Mouse (Mus musculus) heart, adult 11 months (tissue): Measurements from ENCODE around the gene Myl6.

Experiments used
- DNase-seq: peaks from one replicate; pipeline ENCODE4 v3.0.0; 2022

Gene Myl6

GRCm38 (mm10) chr10:128493695-128494666, at the start of gene Myl6:
Gene Myl6, minus strand, starts transcription at chr10:128494145.
- DNase-seq: peak; percentile 100

DNA sequence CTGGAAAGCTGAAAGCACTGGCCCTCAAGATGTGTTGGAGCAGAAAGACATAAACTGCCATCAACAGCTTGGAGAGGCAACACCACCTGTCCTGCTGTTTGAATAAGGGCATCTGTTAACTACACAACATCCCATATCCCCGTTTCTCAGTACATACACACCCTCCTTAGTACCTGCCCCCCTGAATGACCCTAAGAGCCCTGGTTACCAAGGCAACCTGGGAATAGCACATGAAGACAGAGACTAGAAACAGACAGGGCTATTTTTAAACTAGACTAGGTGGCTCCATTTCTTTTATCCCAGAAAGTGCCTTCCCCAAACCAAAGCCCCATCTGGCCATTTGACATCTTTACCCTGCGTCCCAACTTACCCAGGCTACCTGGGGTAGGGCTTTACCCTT, 49.2 kb upstream of the Myl6 start:
- peak; percentile 88 for DNase-seq

GRCm38 (mm10) chr10:128538340-128538870, 44.5 kb upstream of the Myl6 start:
- DNase-seq: no peak

DNA sequence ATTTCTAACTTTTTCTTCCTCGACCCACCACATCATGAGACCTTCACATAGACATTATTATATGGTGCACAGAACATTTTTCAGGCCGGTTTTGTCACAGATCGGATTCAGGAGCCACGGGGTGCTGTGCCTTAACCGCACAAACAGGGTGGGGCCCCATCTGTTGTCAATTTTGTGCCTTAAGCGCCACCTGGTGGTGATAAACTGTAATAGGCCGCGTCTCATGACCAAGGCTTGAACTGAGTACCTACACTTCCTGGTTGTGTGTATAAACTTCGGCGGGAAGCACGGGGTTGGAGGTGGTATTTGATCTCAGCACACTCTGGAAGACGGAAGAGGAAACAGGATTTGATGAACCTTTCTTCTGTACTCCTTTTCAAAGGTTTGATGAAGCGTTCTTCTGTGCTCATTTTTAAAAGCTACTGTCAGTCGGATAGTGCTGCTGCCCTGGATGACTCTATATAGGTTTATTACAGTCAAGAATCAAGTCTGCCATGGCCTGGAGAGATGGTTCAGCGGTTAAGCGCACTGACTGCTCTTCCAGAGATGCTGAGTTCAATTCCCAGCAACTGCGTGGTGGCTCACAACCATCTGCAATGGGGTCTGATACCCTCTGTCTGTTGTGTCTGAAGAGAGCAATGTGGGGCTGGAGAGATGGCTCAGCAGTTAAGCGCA, 42.5 kb upstream of the Myl6 start:
- peak; percentile 99 for DNase-seq

GRCm38 (mm10) chr10:128535624-128536265, 41.8 kb upstream of the Myl6 start:
- DNase-seq: peak; percentile 86

- no peak for DNase-seq
Observed at GRCm38 (mm10) chr10:128535206-128535605, 41.3 kb upstream of the Myl6 start.

DNA sequence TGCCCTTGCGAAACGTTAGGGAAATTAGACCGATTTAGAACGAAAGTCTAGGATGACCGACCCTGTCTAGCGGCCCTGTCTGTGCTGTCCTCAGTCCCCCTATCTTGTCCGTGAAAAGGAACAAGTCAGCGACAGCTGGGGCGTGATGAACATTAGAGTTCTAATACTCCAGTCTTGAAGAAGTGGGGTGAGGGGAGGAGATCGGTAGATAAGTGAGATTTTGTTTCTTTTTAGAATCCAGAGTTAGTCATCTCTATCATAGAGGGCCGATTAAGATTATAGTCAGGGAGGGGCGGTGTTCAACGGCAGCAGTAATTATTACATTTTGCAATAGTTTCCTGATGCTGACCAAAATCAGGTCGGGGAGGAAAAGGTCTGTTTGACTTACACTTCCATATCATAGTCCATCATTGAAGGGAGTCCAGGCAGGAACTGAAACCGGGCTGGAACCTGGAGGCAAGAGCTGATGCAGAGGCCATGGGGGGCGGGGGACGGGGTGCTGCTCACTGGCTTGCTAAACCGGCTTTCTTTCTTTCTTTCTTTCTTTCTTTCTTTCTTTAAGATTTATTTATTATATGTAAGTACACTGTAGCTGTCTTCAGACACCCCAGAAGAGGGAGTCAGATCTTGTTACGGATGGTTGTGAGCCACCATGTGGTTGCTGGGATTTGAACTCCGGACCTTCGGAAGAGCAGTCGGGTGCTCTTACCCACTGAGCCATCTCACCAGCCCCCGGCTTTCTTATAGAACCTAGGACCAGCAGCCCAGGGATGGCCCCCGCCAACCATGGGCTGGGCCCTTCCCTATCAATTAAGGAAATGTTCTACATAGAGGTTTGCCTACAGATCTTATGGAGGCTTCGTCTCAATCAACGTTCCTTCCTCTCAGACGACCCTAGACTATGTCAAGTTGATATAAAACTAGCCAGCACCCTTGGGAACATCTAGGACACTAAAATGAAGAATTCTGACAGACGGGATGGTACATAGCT, 32.7 kb upstream of the Myl6 start:
- peak; percentile 94 for DNase-seq

GRCm38 (mm10) chr10:128525671-128526308, 31.8 kb upstream of the Myl6 start, which contains the start of gene Esyt1:
Gene Esyt1, minus strand, starts transcription at chr10:128525871.
- peak; percentile 100 for DNase-seq

DNA sequence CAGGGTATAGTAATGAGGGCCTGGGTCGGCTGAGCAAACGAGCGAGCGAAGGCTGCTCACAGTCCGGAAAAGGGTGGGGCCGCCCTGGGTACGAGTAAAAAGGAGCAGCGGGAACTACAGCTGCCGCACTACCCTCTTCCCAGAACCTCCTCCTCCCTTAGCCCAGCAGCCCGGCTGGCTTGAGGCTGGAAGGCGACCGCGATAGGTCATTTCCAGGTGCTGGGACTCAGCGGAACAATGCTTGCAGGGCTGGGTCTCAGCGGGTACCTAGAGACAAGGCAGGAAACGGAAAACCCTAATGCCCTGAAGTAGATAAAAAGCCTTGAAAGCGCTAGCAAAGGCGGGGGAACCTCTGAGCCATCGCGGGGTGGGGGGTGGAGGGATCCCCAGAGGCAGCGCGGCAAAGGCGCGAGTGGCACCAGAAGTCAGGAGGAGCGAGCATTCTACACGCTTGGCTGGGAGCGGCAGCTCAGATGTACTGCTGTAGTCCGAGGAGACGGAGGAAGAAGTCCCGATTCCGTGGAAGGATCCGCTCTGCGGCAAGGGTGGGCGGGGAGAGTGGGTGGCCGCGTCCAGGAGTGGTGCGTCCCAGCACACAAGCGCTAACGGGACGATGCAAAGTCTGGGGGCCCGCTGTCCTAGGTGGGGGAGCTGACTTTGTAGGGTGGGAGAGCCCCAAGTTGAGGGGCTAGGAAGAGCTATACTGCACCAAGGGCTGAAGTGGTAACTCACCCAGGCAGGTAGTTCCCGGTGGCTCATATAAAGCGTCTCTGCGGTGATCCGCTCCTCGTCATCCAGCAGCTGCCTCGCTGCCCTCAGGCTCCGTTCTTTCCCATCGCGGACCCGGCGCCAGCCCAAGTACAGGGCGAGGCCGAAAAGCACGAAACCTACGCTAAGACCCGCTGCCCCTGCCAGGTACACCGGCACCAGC, 31.1 kb upstream of the Myl6 start:
- DNase-seq: peak; percentile 97

DNA sequence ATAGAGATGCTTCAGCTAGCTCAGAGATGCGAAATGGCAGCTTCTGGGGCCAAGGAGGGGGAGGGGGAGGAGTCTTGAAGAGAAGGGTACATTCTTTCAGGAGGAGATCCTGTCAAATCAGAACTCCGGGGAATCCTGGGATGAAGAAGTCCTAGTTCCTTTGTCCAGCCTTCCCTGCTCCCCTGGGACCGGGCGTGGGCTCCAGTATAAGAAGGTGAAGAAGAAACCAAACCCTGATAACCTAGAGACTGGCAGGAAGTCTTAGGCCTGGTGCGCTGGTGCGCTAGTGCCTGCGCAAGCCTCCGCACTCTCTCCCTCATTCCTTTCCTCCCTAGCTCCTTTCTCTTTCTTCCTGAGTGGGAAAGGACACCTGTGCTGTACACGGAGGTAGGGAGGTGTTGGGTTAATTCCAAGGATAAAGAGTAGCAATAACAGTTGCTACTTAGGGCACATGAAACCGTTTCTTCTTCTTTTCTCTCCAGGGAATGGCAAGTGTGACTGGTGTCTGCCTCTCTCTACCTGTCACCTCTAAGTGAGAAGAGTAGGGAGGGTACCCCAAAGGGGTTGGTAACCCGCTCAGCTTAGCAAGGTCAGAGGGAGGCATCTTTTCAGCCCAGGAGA, 30.3 kb upstream of the Myl6 start:
- DNase-seq: peak; percentile 95

DNA sequence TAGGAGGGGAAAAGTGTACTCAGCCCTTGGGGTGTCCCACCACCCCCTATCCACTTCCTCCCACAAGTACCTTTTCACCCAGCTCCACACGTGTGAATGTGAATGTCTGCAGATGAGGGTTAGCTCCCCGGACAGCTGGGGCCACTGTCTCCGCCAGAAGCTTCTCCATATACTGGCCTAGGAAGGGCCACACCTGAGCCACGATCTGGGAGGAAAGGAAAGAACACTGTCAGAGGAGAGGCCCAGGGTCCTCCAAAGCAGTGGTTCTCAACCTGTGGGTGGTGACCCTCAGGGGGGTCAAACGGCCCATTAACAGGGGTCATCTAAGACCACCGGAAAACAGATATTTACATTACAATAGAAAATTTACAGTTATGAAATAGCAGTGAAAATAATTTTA, 28.4 kb upstream of the Myl6 start:
- peak; percentile 90 for DNase-seq

- peak; percentile 92 for DNase-seq
Observed at GRCm38 (mm10) chr10:128520591-128520990, 26.6 kb upstream of the Myl6 start.

DNA sequence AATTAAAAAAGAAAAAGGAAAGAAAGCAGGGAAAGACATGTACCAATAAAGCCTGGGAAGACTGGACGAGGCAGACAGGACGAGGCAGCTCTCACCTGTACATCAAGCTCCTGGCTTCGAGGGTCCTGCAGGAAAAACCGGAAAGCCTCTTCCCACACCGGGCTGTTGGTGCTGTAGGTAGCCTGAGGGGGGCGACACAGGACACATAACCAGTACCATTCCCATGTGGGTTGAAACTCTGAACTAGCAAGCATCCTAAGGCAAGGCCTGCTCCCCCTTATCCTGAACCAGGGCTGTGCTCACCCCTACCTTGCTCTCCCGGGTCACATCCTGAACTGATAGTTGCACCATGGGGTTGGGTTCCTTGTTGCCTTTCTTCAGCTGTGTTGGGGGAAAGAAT, 24.9 kb upstream of the Myl6 start:
- DNase-seq: peak; percentile 93

DNA sequence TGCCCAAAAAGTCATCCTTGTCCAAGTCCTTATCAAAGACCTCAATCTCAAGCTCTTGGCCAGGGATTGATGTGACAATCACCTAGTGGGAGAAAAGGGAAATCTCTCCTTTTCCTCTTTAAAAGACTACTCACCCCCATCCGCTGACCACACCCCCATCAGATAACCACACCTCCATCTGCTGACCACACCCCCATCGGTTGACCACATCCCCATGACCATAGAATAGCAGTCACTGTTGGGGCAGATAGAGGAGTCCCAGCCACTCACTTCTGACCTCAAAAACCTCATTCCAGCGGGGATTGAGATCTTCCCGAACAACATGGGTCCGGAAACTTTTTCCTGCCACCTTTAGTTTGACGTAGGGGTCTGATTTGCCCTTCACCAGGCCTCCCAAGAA, 22.7 kb upstream of the Myl6 start:
- peak; percentile 87 for DNase-seq

GRCm38 (mm10) chr10:128516029-128516428, 22.1 kb upstream of the Myl6 start:
- DNase-seq: peak; percentile 93

DNA sequence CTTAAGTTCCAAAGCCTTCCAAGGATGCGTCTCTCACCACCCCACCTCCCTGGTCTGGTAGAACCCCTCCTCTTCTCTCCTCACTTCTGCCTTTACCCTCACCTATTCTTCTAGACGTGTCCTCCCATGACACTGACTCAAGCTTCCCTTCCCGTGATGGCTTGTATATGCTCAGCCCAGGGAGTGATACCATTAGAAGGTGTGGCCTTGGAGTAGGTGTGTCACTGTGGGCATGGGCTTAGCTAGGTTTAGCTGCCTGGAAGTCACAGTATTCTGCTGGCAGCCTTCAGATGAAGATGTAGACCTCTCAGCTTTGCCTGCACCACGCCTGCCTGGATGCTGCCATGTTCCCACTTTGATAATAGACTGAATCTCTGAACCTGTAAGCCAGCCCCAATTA, 21.1 kb upstream of the Myl6 start:
- DNase-seq: no peak

GRCm38 (mm10) chr10:128511761-128512160, 17.8 kb upstream of the Myl6 start:
- peak; percentile 91 for DNase-seq

- peak; percentile 88 for DNase-seq
Observed at GRCm38 (mm10) chr10:128511189-128511588, 17.2 kb upstream of the Myl6 start.

GRCm38 (mm10) chr10:128510301-128510700, 16.4 kb upstream of the Myl6 start:
- peak; percentile 90 for DNase-seq

GRCm38 (mm10) chr10:128509831-128510230, 15.9 kb upstream of the Myl6 start:
- no peak for DNase-seq
